Mouse (Mus musculus) liver, adult 2 months (tissue): ENCODE measurements around the gene Iba57.

Experiments
- CTCF ChIP-seq: fragments of 200-500 bp; IDR thresholded peaks from 2 replicates; pipeline ENCODE4 v1.5.1; 2011; ENCODE audit warnings: low read depth, low read length, control low read depth
- POLR2A ChIP-seq: fragments of 200-500 bp; IDR thresholded peaks from 2 replicates; pipeline ENCODE4 v1.6.1; 2011; ENCODE audit warnings: low read length, control low read depth; ENCODE audit not compliant: insufficient read depth; ENCODE audit errors: extremely low read depth

- TF ChIP-seq CTCF (no peak), POLR2A (peak; percentile 69; the same call in 1 of the 2 replicates)
Measured at GRCm38 (mm10) chr11:59191231-59192058, 27.9 kb upstream of the Iba57 start.
